Mouse (Mus musculus) C2C12 (cell line): ENCODE measurements around the gene Tnnc1.

Experiments used
- CEBPB ChIP-seq: IDR thresholded peaks from one replicate; pipeline ENCODE4 v1.6.1; 2011; ENCODE audit warnings: low read depth, mild to moderate bottlenecking, control low read depth, moderate library complexity
- CTCF ChIP-seq: IDR thresholded peaks from one replicate; pipeline ENCODE4 v1.5.1; 2011; ENCODE audit not compliant: control insufficient read depth, insufficient read depth, insufficient read length

DNA sequence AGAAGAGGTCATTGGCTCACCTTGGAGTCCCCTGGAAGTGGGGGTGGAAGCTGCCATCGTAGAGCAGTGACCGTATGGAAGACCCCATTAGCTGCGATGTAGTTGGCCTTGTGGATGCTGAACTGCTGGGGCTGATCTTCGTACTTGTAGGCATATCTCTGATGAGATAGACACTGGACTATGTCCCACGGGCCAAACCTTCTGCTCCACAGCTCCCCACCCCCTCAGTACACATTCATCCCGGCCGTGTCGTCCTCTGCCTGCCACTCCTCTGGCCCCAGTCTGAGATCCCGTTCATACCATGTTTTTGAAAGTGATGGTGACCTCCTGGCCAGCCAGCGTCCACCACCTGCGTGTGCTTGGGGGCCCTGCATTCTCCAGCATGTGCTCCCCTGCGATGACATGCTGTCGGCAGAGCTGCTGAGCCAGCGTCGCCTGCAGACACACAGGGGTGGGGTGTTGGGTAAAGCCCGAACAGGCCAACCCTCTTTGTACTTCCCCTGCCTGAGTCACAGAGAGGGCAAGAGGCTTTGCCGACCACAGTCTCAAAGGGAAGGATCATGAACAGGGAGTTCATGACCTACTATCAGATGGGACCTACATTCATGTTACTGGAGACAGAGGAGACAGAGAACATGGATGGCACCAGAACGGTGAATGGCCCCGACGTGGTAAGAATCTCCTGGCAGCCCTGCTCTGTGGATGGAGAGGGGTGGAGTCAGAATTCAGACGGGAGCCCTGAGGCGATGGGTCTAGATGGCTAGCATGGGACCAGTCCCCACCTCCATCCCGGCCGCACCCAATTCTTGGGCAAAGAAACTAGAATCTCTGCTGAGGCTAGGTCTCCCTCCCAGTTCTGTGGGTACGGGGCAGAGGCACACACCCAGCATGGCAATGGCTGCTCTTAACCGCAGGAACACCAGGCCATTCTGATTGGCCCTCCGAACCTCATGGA is 47.6 kb upstream of the Tnnc1 start:
- TF ChIP-seq CEBPB (no peak), CTCF (no peak)
